Mouse (Mus musculus) heart, adult 2 months (tissue): ENCODE data around the gene Kcnk4. TPM values are rescaled to one million over a fixed set of nuclear protein-coding genes. Genes with fewer than 3 reads are reported as not detected.

ENCODE experiments used
- DNase-seq, 2 experiments: peaks; one replicate each; pipeline ENCODE4 v3.0.0; 2021
- H3K27ac ChIP-seq: fragments of 200-600 bp; 2 replicates; pipeline ENCODE4 v1.8.1; 2022
- H3K27me3 ChIP-seq: fragments of 200-500 bp; 2 replicates; pipeline ENCODE4 v1.6.1; 2012; ENCODE audit warnings: mild to moderate bottlenecking, low read length, inconsistent platforms, mixed read lengths; ENCODE audit not compliant: control insufficient read depth, insufficient read depth
- H3K36me3 ChIP-seq: fragments of 200-500 bp; 2 replicates; pipeline ENCODE4 v1.6.1; 2012; ENCODE audit warnings: low read length, inconsistent platforms; ENCODE audit not compliant: control insufficient read depth, insufficient read depth
- H3K4me1 ChIP-seq: fragments of 200-500 bp; 2 replicates; pipeline ENCODE4 v1.6.1; 2011; ENCODE audit warnings: low read length; ENCODE audit not compliant: control insufficient read depth, insufficient read depth
- H3K4me3 ChIP-seq: fragments of 200-600 bp; 2 replicates; pipeline ENCODE4 v1.8.1; 2022
- H3K79me2 ChIP-seq: fragments of 200-500 bp; replicated peaks from 2 replicates; pipeline ENCODE4 v1.6.1; 2012; ENCODE audit warnings: mild to moderate bottlenecking, inconsistent platforms, low read length, moderate library complexity, mixed read lengths; ENCODE audit not compliant: control insufficient read depth, insufficient read depth
- H3K9ac ChIP-seq: fragments of 200-500 bp; 2 replicates; pipeline ENCODE4 v1.6.1; 2012; ENCODE audit warnings: low read depth, mild to moderate bottlenecking, control low read depth, inconsistent platforms, low read length, mixed read lengths
- CTCF ChIP-seq: fragments of 200-600 bp; IDR thresholded peaks from 2 replicates; pipeline ENCODE4 v1.8.1; 2022; ENCODE audit warnings: antibody characterized with exemption, mild to moderate bottlenecking, moderate library complexity
- EP300 ChIP-seq: fragments of 200-500 bp; IDR thresholded peaks from 2 replicates; pipeline ENCODE4 v1.6.1; 2011; ENCODE audit warnings: low read depth, low read length, control low read depth; ENCODE audit not compliant: insufficient read depth
- POLR2A ChIP-seq: fragments of 200-500 bp; IDR thresholded peaks from 2 replicates; pipeline ENCODE4 v1.6.1; 2011; ENCODE audit warnings: mild to moderate bottlenecking, low read depth, low read length, control low read depth; ENCODE audit not compliant: insufficient read depth
- WGBS: fragments of 180-500 bp; shearing (Covaris S2); methylation state at CpG from one replicate; pipeline ENCODE4 v1.1.7; 2018; 5-methylcytosine and 5-hydroxymethylcytosine counted together
- intact Hi-C: fragments of 180-260 bp; cut with DNase I; formaldehyde crosslinking; loops from one replicate; pipeline ENCODE4 v1.15.1; 2025
- polyA plus RNA-seq: library from polyadenylated mRNA; depleted of rRNA; stranded (reverse); fragments of >200 nt; gene quantifications from 2 replicates; pipeline ENCODE4 v1.2.3, GENCODE M21; 2012
- total RNA-seq, 2 experiments: library from RNA; stranded (reverse); gene quantifications; 2 replicates each; pipeline ENCODE4 v1.2.3; 2021

The Kcnk4 gene
- total and polyA plus RNA-seq, 3 experiments, result 0.21 TPM; not detected in 2

DNA sequence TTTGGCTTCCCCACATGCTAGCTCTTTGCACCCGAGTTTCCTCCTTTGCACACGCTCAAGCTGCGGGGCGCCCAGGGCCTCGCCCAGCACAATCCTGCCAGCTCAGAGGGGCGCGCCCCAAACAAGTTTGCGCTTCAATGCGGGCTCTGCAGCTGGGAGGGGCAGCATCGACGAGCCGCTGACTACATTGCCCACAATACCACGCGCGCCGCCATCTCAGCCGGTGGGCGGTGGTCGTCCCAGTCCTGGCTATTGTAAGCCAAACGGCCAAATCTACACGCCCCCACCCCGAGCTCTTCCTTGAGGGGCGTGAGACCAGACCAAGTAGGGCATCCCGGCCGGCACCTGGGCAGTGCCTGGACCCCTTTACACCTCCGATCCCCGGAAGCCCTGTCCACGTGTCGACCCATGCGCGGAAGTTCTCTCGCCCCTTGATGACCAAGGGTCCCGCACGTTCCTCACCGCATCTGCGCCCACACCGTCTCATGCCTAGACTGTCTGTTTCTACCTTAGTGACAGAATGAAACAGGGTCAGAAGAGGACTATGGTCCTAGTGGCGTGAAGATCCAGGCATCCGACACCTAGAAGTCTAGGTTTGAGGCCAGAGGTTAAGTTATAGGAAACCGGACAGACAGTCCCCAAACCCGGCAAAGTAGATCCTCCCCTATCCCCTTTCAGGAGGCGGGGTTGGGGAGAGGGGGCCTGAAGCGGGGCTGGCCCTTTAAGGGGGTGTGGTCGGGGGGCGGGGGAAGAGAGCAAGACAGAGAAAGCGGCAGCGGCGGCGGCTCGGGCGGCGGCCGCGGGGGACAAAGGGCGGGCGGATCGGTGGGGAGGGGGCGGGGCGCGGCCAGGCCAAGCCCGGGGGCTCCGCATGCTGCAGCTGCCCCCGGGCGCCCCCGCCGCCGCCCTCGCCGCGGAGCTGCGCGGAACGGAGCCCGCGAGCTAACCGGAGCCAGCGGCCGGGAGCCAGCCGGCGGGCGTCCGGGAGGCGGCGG lies 40.2 kb upstream of the Kcnk4 start, which contains the start of gene Ppp1r14b:
TSS of gene Ppp1r14b (plus strand) at position 758 of the 995 bp plus-strand sequence.
- TF ChIP-seq POLR2A (0 out of 2 replicates have a peak, but pooled peaks have one; percentile 44), CTCF (no peak)
- peaks cover 5% of the 10 kb centered on the region for H3K4me1 ChIP-seq
- no peaks in the 10 kb centered on the region for H3K79me2 ChIP-seq
- H3K9ac ChIP-seq, result peak within 1 kb of the TSS; percentile 69
- WGBS, result 3% methylated on average over 75 of the region's 84 CpGs
- H3K27ac ChIP-seq, result peak within 1 kb of the TSS; percentile 83
- intact Hi-C loops, result loop anchor here (5.0 kb wide), 1 partner anchor 32 kb away; the partner anchor contains the start of genes Bad and Gpr137
- peak; percentile 84 to 87 for DNase-seq
- H3K4me3 ChIP-seq, result peak within 1 kb of the TSS; percentile 68
- H3K27me3 ChIP-seq, result no peaks in the 10 kb centered on the region
- no peaks in the 10 kb centered on the region for H3K36me3 ChIP-seq

DNA sequence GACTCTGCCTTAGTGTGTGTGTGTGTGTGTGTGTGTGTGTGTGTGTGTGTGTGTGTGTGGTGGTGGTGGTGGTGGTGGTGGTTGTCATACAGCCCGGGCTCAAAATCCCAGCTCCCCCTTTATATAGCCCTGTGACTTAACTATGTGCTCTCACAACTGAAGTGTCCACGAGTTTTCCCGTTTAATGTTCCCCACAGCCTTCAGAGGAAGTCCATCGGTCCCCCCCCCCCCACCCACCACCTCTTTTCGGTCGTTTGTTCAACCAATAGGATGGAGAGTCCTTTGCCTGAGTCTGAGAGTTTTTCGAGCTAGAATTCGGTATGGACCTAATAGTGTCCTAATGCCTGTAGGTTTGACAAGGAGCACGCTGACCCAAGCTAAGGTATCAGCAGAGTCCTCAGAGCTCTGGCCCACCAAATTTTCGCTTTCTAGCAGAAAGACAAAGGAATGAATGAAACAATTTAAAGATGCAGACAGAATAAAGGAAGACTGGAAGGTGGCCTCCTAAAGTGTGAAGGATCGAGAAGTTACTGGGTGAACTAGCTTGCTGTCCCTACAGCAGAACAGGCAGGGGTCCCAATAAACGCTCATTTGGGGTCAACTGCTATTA lies 39.4 kb upstream of the Kcnk4 start:
- TF ChIP-seq EP300, result no peak
- no peak for TF ChIP-seq POLR2A
- TF ChIP-seq CTCF, result no peak
- Histone ChIP-seq H3K9ac (no peak overlapping the region), H3K79me2 (no peaks in the 10 kb centered on the region), H3K27me3 (no peaks in the 10 kb centered on the region), H3K4me3 (peak overlapping the region; percentile 68), H3K27ac (peak overlapping the region; percentile 83), H3K4me1 (peaks cover 5% of the 10 kb centered on the region), H3K36me3 (no peaks in the 10 kb centered on the region)
- no peak for DNase-seq
- intact Hi-C loops, result no loop called here
- WGBS, result 40% methylated on average over 12 of the region's 12 CpGs

DNA sequence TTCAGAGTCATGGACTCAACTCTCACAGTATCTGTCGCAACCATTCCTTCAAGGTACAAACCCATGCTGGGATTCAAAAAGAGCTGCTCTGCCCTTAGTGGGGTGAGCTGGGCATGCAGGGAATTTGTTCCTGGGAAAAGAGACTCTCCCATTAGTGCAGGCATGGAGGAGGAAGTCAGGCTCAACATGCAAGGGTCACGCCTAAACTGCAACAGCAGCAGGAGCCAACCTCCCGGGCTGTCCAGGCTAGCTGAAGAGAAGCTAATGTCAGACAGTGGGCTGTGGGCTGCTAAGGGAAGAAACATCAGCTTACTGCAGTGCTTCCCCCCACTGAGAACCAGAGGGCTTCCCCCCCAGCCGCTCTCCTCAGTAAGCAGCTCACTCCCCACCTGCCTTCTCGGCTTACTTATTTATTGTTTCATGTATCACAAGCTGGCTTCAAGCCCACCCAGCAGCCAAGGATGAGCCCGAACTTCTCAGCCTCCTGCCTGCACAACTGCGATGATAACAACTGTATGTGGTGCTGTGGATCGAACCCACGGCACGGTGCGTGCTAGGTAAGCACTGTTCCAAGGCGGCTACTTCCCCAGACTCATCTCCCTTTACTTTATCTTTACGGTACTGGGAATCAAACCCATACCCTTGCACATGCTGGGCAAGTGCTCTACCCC lies 38.1 kb upstream of the Kcnk4 start:
- 77% methylated on average over 13 of the region's 13 CpGs for WGBS
- Histone ChIP-seq H3K4me1 (peaks cover 5% of the 10 kb centered on the region), H3K27ac (no peak overlapping the region), H3K27me3 (no peaks in the 10 kb centered on the region), H3K79me2 (no peaks in the 10 kb centered on the region; the same call in 1 of the 2 replicates), H3K9ac (no peak overlapping the region), H3K36me3 (no peaks in the 10 kb centered on the region), H3K4me3 (no peak overlapping the region)
- no peak for DNase-seq
- TF ChIP-seq POLR2A (no peak), EP300 (no peak), CTCF (no peak)
- intact Hi-C loops, result no loop called here

DNA sequence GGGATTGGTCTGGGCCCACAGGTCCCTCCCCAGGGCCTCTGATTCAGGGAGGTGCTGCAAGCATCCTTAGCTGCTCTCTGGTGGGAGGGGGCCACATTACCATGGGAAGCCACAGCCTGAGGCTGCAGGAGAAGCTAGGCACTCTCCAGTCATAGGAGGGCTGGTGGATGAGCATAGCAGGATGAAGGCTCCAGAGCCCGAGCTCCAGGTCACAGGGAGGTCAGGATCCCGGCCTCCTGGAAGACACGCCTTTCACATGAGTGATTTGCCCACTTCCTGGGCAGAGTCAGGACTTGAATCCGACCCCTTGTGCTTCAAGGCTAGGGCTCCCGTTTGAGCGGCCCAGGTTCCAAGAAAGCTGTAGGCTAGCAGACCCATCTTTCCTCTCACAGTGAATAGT lies 37.3 kb upstream of the Kcnk4 start:
- 47% methylated on average over 6 of the region's 6 CpGs for WGBS
- Histone ChIP-seq H3K27me3 (no peaks in the 10 kb centered on the region), H3K4me3 (no peak overlapping the region), H3K9ac (no peak overlapping the region), H3K79me2 (no peaks in the 10 kb centered on the region; the same call in 1 of the 2 replicates), H3K27ac (no peak overlapping the region), H3K36me3 (no peaks in the 10 kb centered on the region), H3K4me1 (peaks cover 4% of the 10 kb centered on the region)
- TF ChIP-seq POLR2A (no peak), EP300 (no peak), CTCF (no peak)
- DNase-seq, result no peak
- intact Hi-C loops, result no loop called here

DNA sequence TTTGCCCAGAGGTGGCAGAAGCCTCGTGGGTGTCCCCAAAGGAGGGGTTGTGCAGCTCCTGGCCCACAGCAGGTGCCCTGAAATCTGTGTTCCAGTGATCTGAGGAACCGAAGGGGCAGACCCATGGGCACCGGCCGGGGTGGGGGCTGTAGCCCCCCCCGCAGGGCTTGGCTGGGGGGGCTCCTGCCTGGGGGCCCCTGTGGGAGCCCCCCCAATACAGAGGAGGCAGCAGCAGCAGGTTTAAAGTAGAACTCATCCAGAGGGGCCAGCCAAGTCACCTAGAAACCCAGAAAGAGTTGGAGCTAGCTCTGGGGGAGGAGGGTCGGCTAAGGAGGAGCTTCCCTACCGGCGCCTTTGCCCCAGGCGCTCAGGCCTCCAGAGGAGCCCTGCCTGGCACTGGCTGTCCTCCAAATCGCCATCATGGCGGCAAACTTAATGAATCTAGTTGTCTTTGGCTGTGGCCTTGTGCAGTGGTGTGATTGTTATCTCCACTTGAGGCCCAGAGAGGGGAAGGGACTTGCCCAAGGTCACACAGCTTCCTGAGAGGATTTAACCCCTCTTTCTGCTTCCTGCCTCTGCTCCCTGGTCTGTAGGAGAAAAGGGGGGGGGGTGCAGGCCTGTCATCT lies 36.3 kb upstream of the Kcnk4 start:
- TF ChIP-seq POLR2A, result no peak
- TF ChIP-seq EP300, result no peak
- no peak for TF ChIP-seq CTCF
- peaks cover 2% of the 10 kb centered on the region for H3K4me1 ChIP-seq
- intact Hi-C loops, result no loop called here
- H3K9ac ChIP-seq, result no peak overlapping the region
- H3K36me3 ChIP-seq, result no peaks in the 10 kb centered on the region
- WGBS, result 33% methylated on average over 11 of the region's 11 CpGs
- no peaks in the 10 kb centered on the region; the same call in 1 of the 2 replicates for H3K79me2 ChIP-seq
- no peak overlapping the region for H3K4me3 ChIP-seq
- H3K27me3 ChIP-seq, result no peaks in the 10 kb centered on the region
- no peak for DNase-seq
- H3K27ac ChIP-seq, result no peak overlapping the region
